Mouse (Mus musculus) c-Kit-negative CD71-positive TER-119-positive erythroid progenitor cells, embryonic 14.5 days (primary cell): Measurements from ENCODE around the gene Ggt5.
A peak's percentile ranks its signal among the peaks of the same experiment; 100 is the strongest.
"Not testable (repeated sequence)": the region's sequence is repeated elsewhere in the genome, so short reads cannot be mapped to it uniquely, and the experiment has no call there.

Source experiments
- DNase-seq: peaks from one replicate; pipeline ENCODE4 v3.0.0-alpha.2; 2013; ENCODE audit warnings: low read depth, low spot score

Gene Ggt5

GRCm38 (mm10) chr10:75589129-75589528 is at the start of gene Ggt5:
Gene Ggt5 (plus strand): TSS chr10:75589340.
- no peak for DNase-seq

- DNase-seq = no peak
These were observed 41.2 kb upstream of the Ggt5 start for GRCm38 (mm10) chr10:75547901-75548300.

- no peak for DNase-seq
These were observed 40.7 kb upstream of the Ggt5 start for GRCm38 (mm10) chr10:75548486-75548885.

GRCm38 (mm10) chr10:75549886-75550285 is 39.3 kb upstream of the Ggt5 start:
- no peak for DNase-seq

DNA sequence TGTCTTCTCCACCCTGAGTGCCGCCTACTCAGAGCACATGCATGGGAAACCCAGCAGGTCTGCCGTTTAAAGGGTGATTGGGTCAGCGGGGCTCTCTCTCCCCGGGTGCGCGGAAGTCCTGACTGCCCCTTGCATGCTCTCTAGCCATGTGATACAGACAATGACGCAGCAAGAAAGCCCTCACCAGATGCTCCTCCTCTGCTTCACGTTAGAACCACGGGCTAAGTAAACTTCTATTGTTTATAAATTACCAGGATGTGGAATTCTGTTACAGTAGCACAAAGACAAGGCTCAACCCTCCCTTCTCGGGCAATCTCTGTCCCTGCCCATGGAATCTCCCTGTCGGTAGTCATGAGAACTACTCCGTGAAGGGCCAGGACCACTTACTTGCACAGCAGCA is 38.0 kb upstream of the Ggt5 start:
- DNase-seq = no peak

DNA sequence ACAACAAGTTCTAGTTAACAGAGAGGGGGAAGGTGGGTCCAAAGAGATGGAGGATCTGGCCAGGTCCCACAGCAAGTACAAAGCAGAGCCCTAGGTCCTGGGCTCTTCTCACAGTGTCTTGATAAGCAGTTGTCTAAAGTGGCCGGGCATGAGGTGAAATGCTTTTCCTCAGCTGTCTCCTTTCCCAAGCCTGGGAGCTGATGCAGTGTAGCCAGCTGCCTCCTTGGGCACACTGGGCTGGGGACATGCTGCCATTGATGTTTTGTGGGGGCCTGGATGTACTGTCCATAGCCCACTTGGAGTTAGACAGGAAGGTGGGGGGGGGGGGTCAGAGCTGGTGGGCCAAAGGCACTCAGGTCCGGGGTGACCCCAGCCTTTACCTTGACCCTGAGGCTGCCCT is 37.0 kb upstream of the Ggt5 start:
- DNase-seq = no peak

DNA sequence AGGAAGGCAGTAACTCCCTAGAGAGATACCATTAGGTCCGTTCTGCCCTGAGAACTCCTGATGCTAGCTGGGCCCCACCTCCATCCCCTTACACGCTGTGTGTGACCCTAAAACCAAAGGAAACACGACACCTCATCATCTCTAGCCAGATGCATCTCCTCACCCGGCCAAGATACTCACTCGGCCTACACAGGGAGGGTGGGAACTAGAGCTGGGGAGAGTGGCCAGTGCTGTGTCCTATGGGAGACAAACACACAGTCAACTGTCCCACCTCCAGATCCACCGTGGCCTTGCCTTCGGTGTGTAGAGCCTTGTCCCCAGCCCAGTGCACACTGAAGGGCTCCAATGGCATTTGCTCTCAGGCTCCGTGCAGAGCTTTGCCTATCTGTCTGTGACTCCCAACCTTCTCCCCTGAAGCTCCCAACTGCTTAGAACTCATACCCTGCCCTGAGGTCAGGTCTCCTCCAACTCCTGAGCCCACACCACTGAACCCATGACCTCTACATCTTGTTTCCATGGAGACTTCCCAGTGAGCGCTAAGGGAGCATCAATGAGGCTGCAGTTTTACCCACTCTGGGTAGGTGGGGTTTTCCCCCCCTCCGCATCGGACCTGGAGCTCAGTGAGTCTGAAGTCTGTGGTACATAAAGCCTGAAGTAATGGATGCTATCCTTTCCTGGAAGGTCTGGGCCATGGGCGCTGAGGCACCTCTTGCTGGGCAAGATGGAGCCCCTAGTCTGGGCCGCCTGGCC is 36.3 kb upstream of the Ggt5 start:
- no peak for DNase-seq

GRCm38 (mm10) chr10:75554090-75554489 is 35.0 kb upstream of the Ggt5 start:
- peak; percentile 4 for DNase-seq

- DNase-seq = no peak
These were observed 33.6 kb upstream of the Ggt5 start for GRCm38 (mm10) chr10:75555557-75555956.

GRCm38 (mm10) chr10:75556026-75556425 is 33.1 kb upstream of the Ggt5 start:
- DNase-seq = no peak

GRCm38 (mm10) chr10:75558515-75558914 is 30.6 kb upstream of the Ggt5 start:
- DNase-seq = no peak

DNA sequence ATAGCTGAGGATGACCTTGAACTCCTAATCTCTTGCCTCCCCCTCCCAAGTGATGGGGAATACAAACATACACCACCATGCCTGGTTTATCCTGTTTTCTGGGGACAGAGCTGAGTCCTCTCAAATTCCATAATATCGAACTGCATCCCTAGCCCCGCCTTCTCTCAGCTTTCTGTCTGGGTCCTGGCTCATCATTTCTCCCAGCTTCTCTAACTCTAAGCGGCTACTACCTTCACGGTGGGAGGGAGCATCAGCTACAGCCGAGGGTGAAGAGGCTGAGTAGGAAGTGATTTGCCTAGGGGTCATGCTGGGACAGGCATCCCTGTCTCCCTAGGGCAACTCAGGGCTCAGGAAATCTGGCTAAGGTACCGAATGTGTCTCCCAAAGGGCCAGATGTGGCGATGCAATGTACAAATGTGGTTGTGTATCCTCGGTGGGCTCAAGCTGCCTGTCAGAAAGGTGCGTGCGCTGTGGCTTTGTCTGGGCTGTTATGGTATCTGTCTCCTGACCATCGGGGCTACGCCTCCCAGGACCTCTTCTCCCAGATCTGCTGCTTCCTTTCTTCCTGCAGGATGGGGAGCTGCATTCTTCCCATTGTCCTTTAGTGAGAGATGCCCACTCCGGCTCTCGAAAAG is 30.0 kb upstream of the Ggt5 start:
- DNase-seq = no peak

- no peak for DNase-seq
These were observed 29.2 kb upstream of the Ggt5 start, which contains the start of gene Lrrc75b for GRCm38 (mm10) chr10:75559676-75560548. Gene Lrrc75b (minus strand): TSS chr10:75560330.

DNA sequence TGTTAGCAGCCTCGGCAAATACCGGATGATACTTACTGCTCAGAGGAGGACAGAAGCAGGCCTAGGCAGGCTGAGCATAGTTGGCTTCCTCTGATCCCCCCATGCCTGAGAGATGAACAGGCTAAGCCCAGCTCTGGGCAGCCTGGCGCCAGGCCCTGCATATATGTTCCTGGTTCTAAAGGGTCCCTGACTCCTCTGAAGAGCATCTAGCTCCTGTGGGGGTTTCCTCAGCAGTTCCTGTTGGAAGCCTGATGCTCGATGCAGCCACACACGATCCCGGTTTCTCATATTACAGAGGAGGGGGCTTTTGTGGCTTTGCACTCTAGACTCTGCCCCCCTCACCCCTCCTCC is 28.6 kb upstream of the Ggt5 start:
- DNase-seq = no peak

DNA sequence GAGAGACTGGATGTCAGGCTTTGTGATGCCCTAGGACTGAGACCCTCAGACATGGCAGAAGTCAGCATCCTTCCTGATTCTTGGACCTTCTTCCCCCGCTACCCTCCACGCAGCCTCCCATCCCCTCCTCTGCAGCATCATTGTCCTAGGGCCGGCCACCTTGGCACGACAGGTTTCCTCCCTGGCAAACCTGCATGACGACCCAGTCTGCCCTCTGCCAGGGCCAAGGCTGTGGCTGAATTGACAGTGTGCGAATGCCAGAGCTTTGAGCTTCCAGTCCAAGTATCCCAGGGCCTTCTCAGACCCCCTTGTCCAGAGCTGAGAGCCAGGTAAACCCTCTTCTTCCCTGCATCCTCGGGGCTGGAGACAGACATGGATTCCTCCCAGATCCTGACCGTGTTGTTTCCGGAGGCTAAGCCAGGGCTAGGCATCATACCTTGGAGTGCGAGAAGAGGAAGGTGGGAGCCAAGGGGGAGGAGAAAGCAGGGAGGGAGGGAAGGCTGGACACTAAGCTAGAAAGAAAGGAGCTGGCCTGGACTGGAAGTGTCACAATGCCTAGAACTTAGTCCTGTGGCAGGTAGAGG is 28.0 kb upstream of the Ggt5 start, which contains the start of gene Ggt1:
Gene Ggt1 (plus strand): TSS at position 534 of the 584 bp plus-strand sequence.
- no peak for DNase-seq

DNA sequence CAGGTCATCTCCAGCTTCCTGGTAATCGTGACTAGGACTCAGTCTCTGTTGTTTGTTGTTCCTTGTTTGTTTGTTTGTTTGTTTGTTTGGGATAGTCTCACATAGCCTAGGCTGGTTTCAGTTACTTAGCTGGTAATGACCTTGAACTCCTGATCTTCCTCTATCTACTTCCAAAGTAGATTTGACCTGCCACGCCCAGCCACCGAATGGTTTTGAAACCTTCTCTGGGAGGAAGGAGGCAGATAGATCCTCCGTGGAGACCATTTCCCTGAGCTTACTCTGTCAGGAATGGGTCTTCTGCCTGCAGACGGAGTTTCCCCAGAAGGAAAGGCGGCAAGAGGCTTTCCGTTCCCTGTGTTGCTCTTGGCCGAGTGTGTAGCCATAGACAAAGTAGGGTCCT is 26.5 kb upstream of the Ggt5 start:
- no peak for DNase-seq

DNA sequence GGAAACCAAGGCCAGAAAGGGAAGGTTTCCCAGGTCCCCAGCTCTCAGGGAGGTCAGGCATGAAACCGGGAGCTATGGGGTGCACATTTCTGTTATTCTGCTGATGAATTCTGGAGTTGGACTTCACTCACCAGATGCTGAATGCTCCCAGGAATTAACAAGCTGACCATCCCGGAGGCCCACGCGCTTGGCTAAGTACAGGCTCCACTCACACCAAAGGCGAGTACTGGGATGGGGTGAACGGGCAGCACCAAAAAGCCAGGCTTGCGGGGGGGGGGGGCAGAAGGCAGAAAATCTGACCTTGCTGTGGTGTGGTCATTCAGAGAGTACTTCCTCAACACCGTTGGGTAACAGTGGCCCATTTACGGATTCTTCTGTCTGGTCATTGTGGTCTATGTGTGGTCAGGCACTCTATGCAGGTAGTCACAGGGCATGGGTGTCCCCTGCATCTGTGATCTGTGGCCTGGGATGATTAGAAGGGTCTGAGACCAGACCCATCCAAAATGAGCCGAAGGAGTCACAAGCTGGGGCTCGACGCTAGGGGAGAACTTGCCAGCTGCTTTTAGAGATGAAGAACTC is 24.4 kb upstream of the Ggt5 start:
- DNase-seq = no peak

DNA sequence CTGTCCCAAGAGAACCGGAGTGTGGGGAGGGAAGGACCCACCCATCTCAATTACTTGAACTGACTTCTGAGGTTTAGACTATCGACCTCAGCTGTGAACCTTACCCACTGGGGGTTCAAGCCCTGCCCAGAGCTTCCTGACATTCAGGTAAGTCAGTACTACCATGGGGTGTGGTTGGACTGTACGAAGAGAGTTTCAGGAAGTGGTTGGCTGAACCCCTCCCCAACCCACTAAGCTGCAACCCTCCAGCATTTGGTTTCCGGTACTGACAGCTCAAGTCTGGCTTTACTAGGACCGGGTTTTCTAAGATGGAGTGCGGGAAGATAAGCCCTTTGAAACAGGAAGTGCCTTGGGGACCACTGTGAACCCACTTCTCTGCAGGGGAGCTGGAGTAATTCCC is 23.7 kb upstream of the Ggt5 start:
- no peak for DNase-seq

DNA sequence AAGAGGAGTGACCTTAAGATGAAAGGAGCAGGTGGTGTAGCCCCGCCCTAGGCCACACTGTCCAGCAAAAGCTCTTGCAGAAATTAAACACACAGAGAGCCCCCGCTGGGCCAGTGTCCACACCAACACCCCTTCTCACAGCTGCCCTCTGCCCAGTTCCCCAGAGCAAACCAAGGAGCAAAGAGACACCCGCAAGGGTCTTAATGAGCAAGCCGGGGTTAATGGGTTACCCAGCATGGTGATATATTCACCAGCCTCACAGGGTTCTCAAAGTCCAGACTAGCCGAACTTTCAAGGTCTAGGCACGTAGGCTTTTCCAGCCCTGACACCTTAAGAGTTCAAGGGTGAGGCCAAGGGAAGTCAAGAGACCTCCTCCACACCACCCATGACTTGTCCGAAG is 23.2 kb upstream of the Ggt5 start:
- DNase-seq = no peak

DNA sequence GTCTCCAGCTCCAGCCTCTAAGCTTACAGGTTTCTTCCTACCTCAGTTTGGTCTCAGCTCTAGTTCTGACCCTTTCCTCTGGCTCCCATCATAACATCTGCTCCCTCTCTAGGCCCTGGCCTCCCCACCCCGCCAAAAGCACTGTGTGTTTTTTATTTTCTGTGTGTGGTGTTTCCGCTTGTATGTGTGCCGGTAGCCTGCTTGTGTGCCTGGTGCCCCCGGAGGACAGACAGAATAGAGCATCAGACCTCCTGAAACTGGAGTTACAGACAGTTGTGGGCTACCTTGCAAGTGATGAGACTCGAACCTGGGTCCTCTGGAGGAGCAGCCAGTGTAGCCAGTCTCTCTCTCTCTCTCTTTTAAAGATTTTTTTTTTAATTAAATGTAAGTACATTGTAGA is 22.8 kb upstream of the Ggt5 start:
- DNase-seq = no peak

DNA sequence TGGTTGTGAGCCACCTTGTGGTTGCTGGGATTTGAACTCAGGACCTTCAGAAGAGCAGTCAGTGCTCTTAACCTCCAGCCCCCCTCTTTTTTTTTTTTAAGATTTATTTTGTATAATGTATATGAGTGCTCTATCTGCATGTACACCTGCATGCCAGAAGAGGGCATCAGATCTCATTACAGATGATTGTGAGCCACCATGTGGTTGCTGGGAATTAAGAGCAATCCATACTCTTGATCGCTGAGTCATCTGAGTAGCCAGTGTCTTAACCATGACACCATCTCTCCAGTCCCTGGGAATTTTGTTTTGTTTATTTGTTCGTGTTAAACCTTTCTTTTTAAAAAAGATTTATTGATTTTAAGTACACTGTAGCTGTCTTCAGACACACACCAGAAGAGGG is 22.4 kb upstream of the Ggt5 start:
- not testable (repeated sequence) for DNase-seq

- DNase-seq = no peak
These were observed 21.1 kb upstream of the Ggt5 start for GRCm38 (mm10) chr10:75568029-75568428.
